Mouse (Mus musculus): ENCODE measurements around the gene Heatr1.
A peak's percentile ranks its signal among the peaks of the same experiment; 100 is the strongest.

DNA sequence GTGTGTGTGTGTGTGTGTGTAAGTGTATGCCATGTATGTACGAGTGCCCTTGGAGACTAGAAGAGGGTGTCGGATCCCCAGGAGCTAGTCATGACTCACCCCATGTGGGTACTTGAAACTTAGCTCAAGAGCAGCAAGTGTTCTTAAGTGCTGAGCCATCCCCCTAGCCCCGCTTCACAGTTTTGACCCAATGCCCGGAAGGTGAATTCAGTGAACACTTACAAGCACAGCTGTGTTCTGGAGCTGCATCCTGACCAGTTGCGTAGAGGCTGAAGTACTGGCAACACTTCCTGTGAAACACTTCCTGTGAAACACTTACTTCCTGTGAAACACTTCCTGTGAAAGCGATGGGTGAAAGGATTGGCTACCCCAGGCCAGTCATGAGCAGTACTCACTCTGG is 80.4 kb downstream of the Heatr1 start:
- TF ChIP-seq CTCF (IDR thresholded peaks at IDR 0.05), result no peak
- TF ChIP-seq EP300 (IDR thresholded peaks at IDR 0.05), result peak; percentile 92

Measured in lung, postnatal 0 days (tissue).